Mouse (Mus musculus) spleen, adult 2 months (tissue): Measurements from ENCODE around the gene Tubal3. TPM values are rescaled to one million over a fixed set of nuclear protein-coding genes. Genes with fewer than 3 reads are reported as not detected.

Experiments used
- DNase-seq, 2 experiments: peaks; one replicate each; pipeline versions ENCODE4 v3.0.0 to v3.0.0-alpha.2; 2012 to 2021; ENCODE audit warnings: low spot score in 2 of 2, low read depth in 1 of 2
- H3K27ac ChIP-seq: fragments of 200-500 bp; 2 replicates; pipeline ENCODE4 v1.5.1; 2012; ENCODE audit warnings: low read length, inconsistent platforms; ENCODE audit not compliant: insufficient read depth
- H3K27me3 ChIP-seq: fragments of 200-500 bp; 2 replicates; pipeline ENCODE4 v1.6.1; 2012; ENCODE audit warnings: mild to moderate bottlenecking, moderate library complexity, low read length, inconsistent platforms; ENCODE audit not compliant: control insufficient read depth, insufficient read depth
- H3K36me3 ChIP-seq: fragments of 200-500 bp; 2 replicates; pipeline ENCODE4 v1.6.1; 2012; ENCODE audit warnings: mild to moderate bottlenecking, low read length, inconsistent platforms; ENCODE audit not compliant: control insufficient read depth, insufficient read depth
- H3K4me1 ChIP-seq: fragments of 200-500 bp; 2 replicates; pipeline ENCODE4 v1.6.1; 2011; ENCODE audit warnings: inconsistent platforms; ENCODE audit not compliant: control insufficient read depth, insufficient read depth, insufficient read length
- H3K4me3 ChIP-seq: fragments of 200-500 bp; 2 replicates; pipeline ENCODE4 v1.5.1; 2011; ENCODE audit warnings: mild to moderate bottlenecking, inconsistent platforms; ENCODE audit not compliant: insufficient read depth, insufficient read length; ENCODE audit errors: extremely low read depth
- CTCF ChIP-seq: fragments of 200-500 bp; IDR thresholded peaks from 2 replicates; pipeline ENCODE4 v1.5.1; 2011; ENCODE audit warnings: mild to moderate bottlenecking, inconsistent platforms; ENCODE audit not compliant: insufficient read depth, insufficient read length, insufficient replicate concordance; ENCODE audit errors: extremely low read depth
- POLR2A ChIP-seq: fragments of 200-500 bp; IDR thresholded peaks from 2 replicates; pipeline ENCODE4 v1.6.1; 2011; ENCODE audit warnings: low read depth, low read length, inconsistent platforms
- WGBS: fragments of 180-500 bp; shearing (Covaris S2); methylation state at CpG from one replicate; pipeline ENCODE4 v1.1.7; 2018; 5-methylcytosine and 5-hydroxymethylcytosine counted together
- polyA plus RNA-seq: library from polyadenylated mRNA; depleted of rRNA; stranded (reverse); fragments of >200 nt; gene quantifications from 2 replicates; pipeline ENCODE4 v1.2.3, GENCODE M21; 2012; rRNA removed

The Tubal3 gene
- not detected in 2 replicates for polyA plus RNA-seq

DNA sequence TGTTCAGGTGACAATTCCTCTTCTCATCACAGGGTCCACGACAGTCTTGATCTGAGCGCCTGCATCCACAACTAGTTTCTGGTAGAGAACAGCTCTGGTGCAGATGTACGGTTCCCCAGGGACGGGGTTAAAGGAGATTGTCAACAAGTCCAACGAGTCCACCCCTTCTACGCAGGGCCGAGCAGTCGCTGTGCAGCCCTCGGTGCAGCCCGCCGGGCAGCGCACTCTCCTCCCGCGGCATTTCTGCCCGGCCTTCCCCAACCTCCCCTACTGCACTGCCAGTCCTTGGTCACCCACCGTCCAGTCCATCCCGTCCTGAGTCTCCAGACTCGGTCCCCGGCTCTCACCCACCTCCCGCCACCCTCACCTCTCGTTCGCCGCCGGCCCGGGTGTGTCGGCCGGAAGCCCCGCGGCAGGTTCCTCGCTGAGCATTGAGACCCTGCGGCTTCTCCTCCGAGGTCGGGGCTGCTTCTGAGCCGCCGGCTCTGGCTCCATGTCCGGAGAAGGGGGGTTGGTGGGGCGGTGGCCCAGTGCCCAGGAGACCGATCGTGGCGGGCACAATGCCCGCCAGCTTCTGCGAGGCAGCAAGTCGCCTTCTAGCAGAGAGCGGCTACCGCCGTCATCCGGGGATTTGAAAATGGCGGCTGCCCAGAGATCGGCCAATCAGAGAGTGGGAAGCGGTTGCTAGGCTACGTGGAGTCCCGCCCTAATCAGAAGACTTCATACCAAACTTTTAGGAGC lies at the start of gene Tubal3, which contains the start of gene Net1:
Gene Tubal3 (plus strand): TSS at position 704 of the 741 bp plus-strand sequence.
Gene Net1 (minus strand): TSS at position 650 of the 741 bp plus-strand sequence.
- Histone ChIP-seq H3K4me3 (peak within 1 kb of the TSS; percentile 92), H3K27me3 (no peaks in the 10 kb centered on the region; the same call in 1 of the 2 replicates), H3K4me1 (no peaks in the 10 kb centered on the region), H3K36me3 (no peaks in the 10 kb centered on the region), H3K27ac (no peak within 1 kb of the TSS)
- 1% methylated on average over 52 of the region's 52 CpGs for WGBS
- TF ChIP-seq CTCF (no peak), POLR2A (no peak)
- DNase-seq: peak; percentile 62 to 79

DNA sequence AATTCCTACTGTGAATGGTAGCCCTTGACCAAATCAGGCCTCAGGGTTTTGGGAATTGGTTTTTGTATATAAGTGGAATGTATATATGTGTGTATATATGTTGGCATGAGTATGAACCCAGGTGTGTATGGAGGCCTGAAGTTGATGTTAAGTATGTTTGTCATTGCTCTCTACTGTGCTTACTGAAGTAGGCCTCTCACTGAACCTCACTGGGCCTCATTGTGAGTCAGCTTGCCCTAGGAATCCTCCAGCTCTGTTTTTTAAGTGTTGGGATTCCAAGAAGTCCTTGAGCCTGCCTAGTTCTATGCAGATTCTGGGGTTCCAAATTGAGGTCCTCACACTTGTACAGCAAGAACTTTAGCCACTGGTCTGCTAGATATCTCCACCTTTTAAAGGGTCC lies 48.2 kb upstream of the Tubal3 start:
- H3K4me3 ChIP-seq: no peak overlapping the region
- no peaks in the 10 kb centered on the region for H3K27me3 ChIP-seq
- H3K36me3 ChIP-seq: no peaks in the 10 kb centered on the region
- no peak overlapping the region for H3K27ac ChIP-seq
- no peak for TF ChIP-seq CTCF
- TF ChIP-seq POLR2A: no peak
- no peak for DNase-seq
- no peaks in the 10 kb centered on the region for H3K4me1 ChIP-seq

DNA sequence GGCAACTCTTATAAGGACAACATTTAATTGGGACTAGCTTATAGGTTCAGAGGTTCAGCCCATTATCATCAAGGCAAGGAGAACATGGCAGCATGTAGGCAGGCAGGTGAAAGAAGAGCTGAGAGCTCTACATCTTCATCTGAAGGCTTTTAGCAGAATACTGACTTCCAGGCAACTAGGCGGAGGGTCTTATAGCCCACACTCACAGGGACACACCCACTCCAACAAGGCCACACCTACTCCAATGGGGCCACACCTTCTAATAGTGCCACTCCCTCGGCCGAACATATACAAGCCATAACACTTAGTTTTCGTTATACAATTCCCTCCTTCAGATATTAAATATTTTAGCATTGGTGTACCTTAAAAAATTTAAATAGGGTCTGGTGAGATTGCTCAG lies 45.2 kb upstream of the Tubal3 start:
- 97% methylated on average over 4 of the region's 4 CpGs for WGBS
- H3K36me3 ChIP-seq: no peaks in the 10 kb centered on the region
- DNase-seq: no peak

GRCm38 (mm10) chr13:3876448-3876847 lies 41.6 kb upstream of the Tubal3 start:
- Histone ChIP-seq H3K36me3 (no peaks in the 10 kb centered on the region), H3K4me3 (no peak overlapping the region), H3K4me1 (no peaks in the 10 kb centered on the region), H3K27ac (no peak overlapping the region), H3K27me3 (no peaks in the 10 kb centered on the region)
- TF ChIP-seq POLR2A: no peak
- TF ChIP-seq CTCF: no peak
- no peak for DNase-seq
- WGBS: 93% methylated on average over 6 of the region's 6 CpGs

More for the DNA sequence above, 45.2 kb upstream of the Tubal3 start:
- TF ChIP-seq POLR2A (no peak), CTCF (no peak)
- H3K27me3 ChIP-seq: no peaks in the 10 kb centered on the region
- H3K4me1 ChIP-seq: no peaks in the 10 kb centered on the region
- H3K27ac ChIP-seq: no peak overlapping the region
- H3K4me3 ChIP-seq: no peak overlapping the region

GRCm38 (mm10) chr13:3877185-3877584 lies 40.9 kb upstream of the Tubal3 start:
- Histone ChIP-seq H3K4me1 (no peaks in the 10 kb centered on the region), H3K27me3 (no peaks in the 10 kb centered on the region), H3K4me3 (no peak overlapping the region), H3K36me3 (0 out of 2 replicates have a peak, but pooled peaks cover 2% of the 10 kb centered on the region), H3K27ac (no peak overlapping the region)
- 85% methylated on average over 6 of the region's 6 CpGs for WGBS
- DNase-seq: no peak
- no peak for TF ChIP-seq CTCF
- TF ChIP-seq POLR2A: no peak

DNA sequence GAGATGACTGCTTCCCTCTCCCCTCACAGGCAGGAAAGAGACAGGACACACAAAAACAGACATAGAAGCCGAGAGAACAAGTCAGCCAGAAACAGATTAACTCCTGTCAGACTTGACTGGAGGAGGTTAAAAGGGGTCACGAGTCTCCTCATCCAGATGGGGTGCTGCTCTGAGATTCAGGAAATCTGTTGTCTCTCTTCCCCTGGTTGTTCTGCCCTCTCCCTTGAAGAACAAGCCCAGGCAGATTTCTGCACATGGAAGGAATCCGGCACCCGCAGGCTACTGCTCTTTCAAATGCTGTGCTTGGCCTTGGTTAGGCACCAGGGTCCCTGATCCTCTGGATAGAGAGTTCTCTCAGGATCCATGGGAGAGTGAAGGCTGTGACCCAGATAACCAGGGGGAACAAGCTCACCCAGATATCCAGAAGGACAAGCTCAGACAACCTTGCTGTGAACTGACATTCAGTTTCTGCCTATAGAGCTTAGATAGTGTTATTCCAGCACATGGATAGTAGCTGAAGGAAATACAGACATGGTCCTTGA lies 40.3 kb upstream of the Tubal3 start:
- WGBS: 79% methylated on average over 4 of the region's 4 CpGs
- Histone ChIP-seq H3K27me3 (no peaks in the 10 kb centered on the region), H3K27ac (no peak overlapping the region), H3K4me3 (no peak overlapping the region), H3K36me3 (0 out of 2 replicates have a peak, but pooled peaks cover 2% of the 10 kb centered on the region), H3K4me1 (no peaks in the 10 kb centered on the region)
- DNase-seq: no peak
- TF ChIP-seq CTCF (no peak), POLR2A (no peak)

DNA sequence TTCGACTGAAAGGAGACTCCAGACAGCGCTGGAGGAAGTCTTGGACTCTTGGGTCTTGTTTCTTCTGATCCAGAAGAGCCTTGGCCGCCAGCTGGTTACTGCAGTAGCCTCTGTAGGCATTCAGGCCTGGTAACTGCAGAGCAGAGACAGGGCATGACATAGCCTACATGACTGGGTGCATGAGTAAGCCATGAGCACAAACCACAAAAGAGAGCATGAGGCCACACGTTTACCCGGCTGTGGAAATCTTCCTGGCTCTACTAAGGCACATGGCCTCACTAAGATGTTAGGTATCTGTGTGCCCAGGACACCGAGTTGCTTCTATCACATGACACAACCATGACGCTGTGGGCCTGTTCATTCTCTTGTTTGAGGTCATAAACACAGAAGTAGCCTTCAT lies 31.4 kb upstream of the Tubal3 start:
- TF ChIP-seq CTCF (no peak), POLR2A (no peak)
- no peaks in the 10 kb centered on the region for H3K27me3 ChIP-seq
- no peak overlapping the region for H3K4me3 ChIP-seq

More for the DNA sequence above, 31.4 kb upstream of the Tubal3 start:
- H3K27ac ChIP-seq: no peak overlapping the region
- 88% methylated on average over 7 of the region's 7 CpGs for WGBS
- peaks cover 21% of the 10 kb centered on the region for H3K36me3 ChIP-seq
- H3K4me1 ChIP-seq: peaks cover 3% of the 10 kb centered on the region; the same call in 1 of the 2 replicates
- DNase-seq: no peak
